Mouse (Mus musculus) mesoderm, embryonic 11.5 days (tissue): Measurements from ENCODE around the gene Mgarp.
"Not testable (repeated sequence)": the region's sequence is repeated elsewhere in the genome, so short reads cannot be mapped to it uniquely, and the experiment has no call there.

Experiments
- DNase-seq: peaks from one replicate; pipeline ENCODE4 v3.0.0-alpha.2; 2012; ENCODE audit warnings: low read depth, low spot score

Gene Mgarp

GRCm38 (mm10) chr3:51397700-51398299 is 1.3 kb upstream of the Mgarp start:
- DNase-seq = no peak

- DNase-seq = no peak
Measured at GRCm38 (mm10) chr3:51395461-51396145, 935 bp downstream of the Mgarp start.

DNA sequence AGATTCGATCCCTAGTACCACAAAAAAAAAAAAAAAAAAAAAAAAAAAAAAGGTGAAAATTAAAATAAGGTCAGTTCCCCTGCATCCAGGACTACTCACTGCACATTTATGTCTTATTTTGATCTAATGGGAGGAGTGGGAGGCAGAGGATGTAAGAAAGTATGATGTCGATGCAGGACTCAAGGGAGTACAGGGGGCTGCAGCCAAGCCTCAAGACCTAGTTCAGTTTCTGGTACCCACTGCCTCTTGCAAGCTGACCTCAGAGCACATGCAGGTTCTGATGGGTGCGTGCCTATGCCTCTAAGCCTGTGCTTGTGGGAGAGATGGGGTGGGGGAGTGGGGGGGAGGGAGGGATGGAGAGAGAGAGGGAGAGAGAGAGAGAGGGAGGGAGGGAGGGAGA is 1.7 kb downstream of the Mgarp start:
- DNase-seq = no peak

DNA sequence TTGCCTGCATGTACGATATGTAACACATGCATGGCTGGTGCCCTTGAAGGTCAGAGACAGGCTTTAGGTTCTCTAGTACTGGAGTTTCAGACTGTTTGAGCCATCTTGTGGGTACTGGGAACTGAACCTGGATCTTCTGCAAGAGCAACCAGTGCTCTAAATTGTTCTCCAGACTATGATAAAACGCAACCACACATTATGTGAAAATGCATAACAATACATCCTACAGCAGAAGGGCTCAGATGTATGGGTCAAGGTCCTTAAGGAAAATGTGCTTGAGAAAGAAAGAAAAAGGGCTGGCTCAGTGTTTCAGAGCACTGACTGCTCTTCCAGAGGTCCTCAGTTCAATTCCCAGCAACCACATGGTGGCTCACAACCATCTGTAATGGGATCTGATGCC is 2.9 kb downstream of the Mgarp start:
- no peak for DNase-seq

DNA sequence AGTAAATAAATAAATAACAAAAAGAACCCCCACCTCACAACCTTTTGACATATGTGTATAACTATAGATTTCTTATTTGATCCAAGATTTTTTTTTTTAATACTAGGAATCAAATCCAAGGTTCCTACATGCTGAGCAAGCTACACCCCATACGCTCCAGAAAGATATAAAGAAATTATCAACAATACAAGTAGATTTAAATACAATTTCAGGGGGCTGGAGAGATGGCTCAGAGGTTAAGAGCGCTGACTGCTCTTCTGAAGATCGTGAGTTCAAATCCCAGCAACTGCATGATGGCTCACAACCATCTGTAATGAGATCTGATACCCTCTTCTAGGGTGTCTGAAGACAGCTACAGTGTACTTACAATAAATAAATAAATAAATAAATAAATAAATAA is 3.5 kb downstream of the Mgarp start:
- not testable (repeated sequence) for DNase-seq

DNA sequence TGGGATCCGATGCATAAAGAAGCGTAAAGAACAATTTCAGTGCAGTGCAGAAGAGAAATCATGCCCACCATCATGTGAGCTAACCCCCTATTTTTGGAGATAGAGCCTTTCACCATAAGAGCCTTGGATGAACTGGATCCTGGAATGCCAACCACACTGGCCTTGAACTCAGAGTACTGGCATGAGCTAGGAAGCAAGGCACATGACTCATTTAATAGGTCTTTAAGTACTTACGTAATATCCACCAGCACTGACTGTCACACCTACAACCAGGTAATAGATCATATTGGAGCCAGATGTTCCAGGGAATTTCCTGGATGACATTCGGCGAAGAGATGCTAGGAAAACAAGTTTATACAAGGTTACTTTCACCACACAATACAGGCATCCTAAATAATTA is 4.9 kb downstream of the Mgarp start:
- no peak for DNase-seq

DNA sequence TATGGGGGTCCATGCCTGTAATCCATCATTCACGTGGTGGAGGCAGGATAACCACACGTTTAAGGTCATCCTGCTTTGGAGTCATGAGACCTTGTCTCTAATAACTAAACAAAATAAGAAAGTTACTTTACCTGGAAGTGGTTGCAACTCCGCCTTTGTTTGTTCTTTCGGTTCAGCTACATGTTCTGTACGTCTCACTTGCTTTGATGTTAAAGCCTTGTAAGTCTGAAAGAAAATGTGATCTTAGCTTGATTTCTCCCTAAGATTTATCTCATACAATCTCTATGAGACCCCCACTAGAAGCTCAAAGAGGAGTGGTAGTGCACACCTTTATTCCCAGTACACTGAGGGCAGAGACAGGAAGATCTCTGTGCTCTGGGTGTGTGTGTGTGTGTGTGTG is 5.4 kb downstream of the Mgarp start:
- DNase-seq = no peak

DNA sequence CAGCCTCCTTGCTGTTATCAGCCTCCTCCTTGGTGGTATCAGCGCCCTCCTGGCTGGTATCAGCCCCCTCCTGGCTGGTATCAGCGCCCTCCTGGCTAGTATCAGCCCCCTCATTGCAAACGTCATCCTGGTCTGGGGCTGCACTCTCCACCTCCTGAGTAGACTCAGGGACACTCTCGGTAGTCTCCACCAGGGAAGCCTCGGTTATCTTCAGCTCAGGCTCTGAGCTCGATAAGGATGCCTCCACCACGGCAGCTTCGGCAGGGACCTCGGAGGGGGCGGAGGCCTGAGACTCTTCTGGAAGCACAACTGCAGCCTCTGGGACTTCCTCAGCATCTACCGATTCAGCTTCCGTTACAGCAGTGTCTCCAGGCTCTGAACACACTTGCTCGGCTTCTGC is 7.6 kb downstream of the Mgarp start:
- peak; percentile 22 for DNase-seq

- no peak for DNase-seq
Measured at GRCm38 (mm10) chr3:51387868-51388381, 8.6 kb downstream of the Mgarp start.

DNA sequence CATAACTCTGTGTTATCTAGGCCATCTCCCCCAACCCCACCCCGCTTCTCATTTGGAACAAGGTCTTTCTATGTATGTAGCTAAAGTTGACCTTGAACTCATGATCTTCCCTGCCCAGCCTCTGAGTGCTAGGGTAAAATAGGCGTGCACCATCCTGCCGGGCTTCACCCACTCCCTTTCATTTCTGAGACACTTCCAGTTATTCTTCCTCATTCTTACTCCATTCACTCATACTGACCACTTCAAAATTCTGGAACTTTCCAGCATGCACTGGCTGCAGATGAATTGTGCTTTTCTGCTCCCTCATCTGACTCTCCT is 9.4 kb downstream of the Mgarp start:
- no peak for DNase-seq

DNA sequence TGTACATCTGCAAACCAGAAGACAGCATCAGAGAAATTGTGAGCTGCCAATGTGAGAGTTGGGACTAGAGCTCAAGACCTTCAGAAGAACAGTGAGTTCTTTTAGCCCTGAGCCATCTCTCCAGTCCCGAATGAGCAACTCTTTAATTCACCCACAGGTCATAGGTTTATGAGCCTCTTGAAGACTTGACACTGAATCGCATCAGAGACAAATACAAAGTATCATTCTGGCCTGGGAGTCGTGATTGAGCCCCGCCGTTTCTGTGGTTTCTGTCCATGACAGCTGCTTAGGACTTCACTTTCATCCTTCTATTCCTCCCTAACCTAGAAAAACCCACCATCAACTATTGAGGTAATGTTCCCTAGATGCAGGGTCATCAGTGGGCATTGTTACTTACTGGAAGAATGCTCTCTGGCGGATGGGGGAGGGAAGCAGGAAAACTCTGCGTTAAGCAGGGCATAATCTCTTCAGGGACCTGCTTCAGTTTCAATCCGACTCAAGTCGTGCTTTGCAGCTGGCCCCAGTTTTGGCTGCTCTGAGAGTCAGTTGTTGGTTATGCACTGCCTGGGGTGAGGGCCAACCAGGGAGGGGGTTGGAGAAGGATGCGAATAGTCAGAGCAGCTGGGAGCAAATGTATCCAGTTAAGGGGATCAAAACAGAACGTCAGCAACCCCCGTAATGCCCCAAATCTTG is 10.0 kb downstream of the Mgarp start:
- DNase-seq = no peak

- DNase-seq = no peak
Measured at GRCm38 (mm10) chr3:51383409-51383808, 13.1 kb downstream of the Mgarp start.

DNA sequence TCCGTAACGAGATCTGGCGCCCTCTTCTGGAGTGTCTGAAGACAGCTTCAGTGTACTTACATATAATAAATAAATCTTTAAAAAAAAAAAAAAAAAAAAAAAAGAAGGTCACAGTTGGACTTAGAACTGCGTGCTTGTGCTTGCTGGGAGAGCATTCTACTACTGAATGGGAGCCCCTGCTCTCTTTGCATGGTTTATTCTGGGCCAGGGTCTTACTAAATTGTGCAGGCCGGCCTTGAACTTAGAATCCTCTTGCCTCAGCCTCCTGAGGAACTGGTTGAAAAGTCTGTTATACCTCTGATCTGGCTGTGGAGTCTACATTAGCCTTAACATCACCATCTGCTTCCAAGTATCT is 15.9 kb downstream of the Mgarp start:
- DNase-seq = no peak

DNA sequence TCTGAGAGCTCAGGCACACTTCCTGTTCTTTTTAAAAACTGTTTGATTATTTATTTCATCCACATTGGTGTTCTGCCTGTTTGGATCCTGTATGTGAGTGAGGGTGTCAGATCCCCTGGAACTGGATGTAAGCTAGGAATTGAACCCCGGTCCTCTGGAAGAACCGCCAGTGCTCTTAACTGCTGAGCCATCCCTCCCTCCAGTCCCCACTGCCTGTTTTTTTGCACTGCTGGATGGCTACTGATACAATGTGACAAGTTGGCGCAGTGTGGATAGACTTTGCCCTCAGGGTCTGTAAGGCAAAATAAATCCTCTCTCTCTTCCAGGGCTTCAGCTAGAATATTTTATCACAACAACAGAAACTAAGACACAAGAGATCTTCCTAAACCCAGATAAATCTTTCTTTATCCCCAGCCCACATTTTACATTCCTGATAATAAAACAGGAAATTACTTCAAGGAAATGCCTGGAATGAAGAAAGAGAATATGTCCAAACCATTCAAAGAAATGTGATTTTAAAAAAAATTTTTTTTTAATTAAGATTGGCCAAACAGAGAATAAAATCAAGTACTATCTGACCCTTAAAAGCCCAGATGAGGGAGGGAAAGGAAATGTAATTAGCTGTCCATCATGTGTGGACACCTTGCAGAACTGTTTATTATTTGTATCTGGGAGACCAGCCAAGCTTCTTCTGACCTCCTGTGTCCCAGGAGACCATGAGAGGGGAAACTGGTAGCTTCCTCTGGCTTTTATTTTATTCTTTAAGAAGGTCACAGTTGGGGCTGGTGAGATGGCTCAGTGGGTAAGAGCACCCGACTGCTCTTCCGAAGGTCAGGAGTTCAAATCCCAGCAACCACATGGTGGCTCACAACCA is 16.5 kb downstream of the Mgarp start:
- DNase-seq = no peak

DNA sequence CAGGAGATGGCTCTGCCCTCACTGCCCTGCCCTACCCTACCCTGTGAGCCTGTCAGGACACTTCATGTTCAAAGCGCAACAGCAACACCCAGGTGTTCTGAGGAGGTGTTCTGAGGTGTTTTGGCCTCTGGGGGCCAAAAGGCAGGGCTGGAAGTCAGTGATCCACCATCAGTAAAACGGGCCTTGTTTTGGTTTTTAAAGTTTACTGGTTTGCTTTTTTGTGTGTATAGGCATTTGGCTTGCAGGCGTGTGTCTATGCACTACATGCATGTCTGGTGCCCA is 17.9 kb downstream of the Mgarp start:
- no peak for DNase-seq

GRCm38 (mm10) chr3:51377878-51378664 is 18.5 kb downstream of the Mgarp start:
- no peak for DNase-seq

- DNase-seq = peak; percentile 60
Measured at GRCm38 (mm10) chr3:51375307-51376265, 21.0 kb downstream of the Mgarp start.

DNA sequence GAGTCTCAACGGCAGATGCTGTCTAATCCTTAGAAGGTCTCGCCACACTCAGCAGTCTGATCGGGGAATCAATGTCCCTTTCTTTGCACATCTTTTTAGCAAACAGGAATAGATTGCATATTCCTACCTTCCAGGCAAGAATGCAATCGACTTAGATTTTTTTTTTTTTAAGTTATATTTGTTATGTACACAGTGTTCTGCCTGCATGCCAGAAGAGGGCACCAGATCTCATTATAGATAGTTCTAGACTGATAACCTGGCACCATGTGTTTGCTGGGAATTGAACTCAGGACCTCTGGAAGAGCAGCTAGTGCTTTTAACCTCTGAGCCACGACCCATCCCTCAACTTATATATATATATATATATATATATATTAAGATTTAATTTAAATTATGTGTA is 23.0 kb downstream of the Mgarp start:
- DNase-seq = no peak

GRCm38 (mm10) chr3:51372883-51373282 is 23.7 kb downstream of the Mgarp start:
- no peak for DNase-seq

- DNase-seq = no peak
Measured at GRCm38 (mm10) chr3:51371826-51372225, 24.7 kb downstream of the Mgarp start.
